Mouse (Mus musculus) adrenal gland, adult (tissue): ENCODE results near the gene Ikbip.

Experiments
- DNase-seq, 2 experiments: peaks; one replicate each; pipeline ENCODE4 v3.0.0; 2022 to 2023; ENCODE audit warnings: low spot score in 1 of 2; ENCODE audit not compliant: inconsistent age in 2 of 2

Ikbip gene

GRCm38 (mm10) chr10:91116958-91117357 lies 34.2 kb downstream of the Ikbip start:
- no peak for DNase-seq

- DNase-seq: no peak
These were observed 39.9 kb downstream of the Ikbip start for GRCm38 (mm10) chr10:91122646-91123045.

- peak; percentile 73 to 88 for DNase-seq
These were observed 40.6 kb downstream of the Ikbip start for GRCm38 (mm10) chr10:91123281-91123827.

GRCm38 (mm10) chr10:91123828-91124822 lies 41.4 kb downstream of the Ikbip start, which contains the start of gene Slc25a3:
Gene Slc25a3 (minus strand): TSS chr10:91124059.
- DNase-seq: peak; percentile 99

GRCm38 (mm10) chr10:91126618-91127355 lies 44.0 kb downstream of the Ikbip start:
- peak; percentile 39 to 80 for DNase-seq

GRCm38 (mm10) chr10:91127395-91127794 lies 44.7 kb downstream of the Ikbip start:
- no peak for DNase-seq

GRCm38 (mm10) chr10:91128551-91129160 lies 45.9 kb downstream of the Ikbip start:
- peak; percentile 73 to 84 for DNase-seq

GRCm38 (mm10) chr10:91130792-91131191 lies 48.1 kb downstream of the Ikbip start:
- no peak for DNase-seq

GRCm38 (mm10) chr10:91131565-91131964 lies 48.8 kb downstream of the Ikbip start:
- no peak for DNase-seq

GRCm38 (mm10) chr10:91135302-91135972 lies 52.7 kb downstream of the Ikbip start:
- no peak for DNase-seq

- peak; percentile 44 to 67 for DNase-seq
These were observed 54.7 kb downstream of the Ikbip start for GRCm38 (mm10) chr10:91137400-91137799.

- DNase-seq: no peak
These were observed 55.6 kb downstream of the Ikbip start for GRCm38 (mm10) chr10:91138317-91138716.

GRCm38 (mm10) chr10:91139148-91139766 lies 56.5 kb downstream of the Ikbip start:
- DNase-seq: no peak

- DNase-seq: peak in 1 of 2 experiments; percentile 81
These were observed 58.8 kb downstream of the Ikbip start for GRCm38 (mm10) chr10:91141564-91141963.

- no peak for DNase-seq
These were observed 60.0 kb downstream of the Ikbip start for GRCm38 (mm10) chr10:91142654-91143191.

- DNase-seq: no peak
These were observed 60.8 kb downstream of the Ikbip start for GRCm38 (mm10) chr10:91143313-91144230.

- DNase-seq: no peak
These were observed 62.7 kb downstream of the Ikbip start for GRCm38 (mm10) chr10:91145413-91145812.
